Mouse (Mus musculus): ENCODE data around the gene Fam167b. TPM values are rescaled to one million over a fixed set of nuclear protein-coding genes. Genes with fewer than 3 reads are reported as not detected.
"Not testable (repeated sequence)": the region's sequence is repeated elsewhere in the genome, so short reads cannot be mapped to it uniquely, and the experiment has no call there.

The Fam167b gene
- polyA plus RNA-seq, 1 experiment: not detected

DNA sequence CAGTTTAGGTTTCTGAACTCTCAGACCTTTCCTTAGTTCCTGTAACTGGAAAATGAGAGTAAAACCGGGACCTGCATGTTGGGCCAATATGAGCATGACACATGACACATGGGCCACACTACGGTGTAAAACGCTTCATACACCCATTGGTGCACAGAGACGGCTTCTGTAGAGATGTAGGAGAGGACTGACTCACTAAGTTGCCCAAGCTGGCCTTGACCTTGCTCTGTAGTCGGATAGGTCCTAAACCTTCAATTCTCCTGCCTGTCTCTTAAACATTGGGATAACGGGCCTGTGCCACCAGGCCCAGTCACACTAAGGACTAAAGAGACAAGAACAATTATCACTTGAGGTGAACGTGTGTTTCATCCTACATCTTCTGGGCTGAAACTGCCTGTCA lies 10.0 kb downstream of the Fam167b start:
- TF ChIP-seq POLR2A (IDR thresholded peaks at IDR 0.05; ENCODE audit: low read depth, low read length) (no peak), CTCF (IDR thresholded peaks at IDR 0.05; ENCODE audit: borderline replicate concordance, insufficient read depth, low read length) (no peak)
- H3K4me3 ChIP-seq (ENCODE audit: insufficient read depth, low read length): no peak overlapping the region
- no peak overlapping the region for H3K27ac ChIP-seq (ENCODE audit: insufficient read depth, low read length)
- H3K4me1 ChIP-seq (ENCODE audit: control insufficient read depth, insufficient read depth, low read length): no peaks in the 10 kb centered on the region

GRCm38 (mm10) chr4:129565139-129565538 lies 13.2 kb downstream of the Fam167b start:
- no peak for TF ChIP-seq CTCF (IDR thresholded peaks at IDR 0.05; ENCODE audit: borderline replicate concordance, insufficient read depth, low read length)
- no peak for TF ChIP-seq POLR2A (IDR thresholded peaks at IDR 0.05; ENCODE audit: low read depth, low read length)
- H3K4me1 ChIP-seq (ENCODE audit: control insufficient read depth, insufficient read depth, low read length): no peaks in the 10 kb centered on the region
- no peak overlapping the region for H3K27ac ChIP-seq (ENCODE audit: insufficient read depth, low read length)
- H3K4me3 ChIP-seq (ENCODE audit: insufficient read depth, low read length): no peak overlapping the region

- H3K4me1 ChIP-seq (ENCODE audit: control insufficient read depth, insufficient read depth, low read length): no peaks in the 10 kb centered on the region
- TF ChIP-seq POLR2A (IDR thresholded peaks at IDR 0.05; ENCODE audit: low read depth, low read length): no peak
- TF ChIP-seq CTCF (IDR thresholded peaks at IDR 0.05; ENCODE audit: borderline replicate concordance, insufficient read depth, low read length): no peak
- no peak overlapping the region for H3K27ac ChIP-seq (ENCODE audit: insufficient read depth, low read length)
- no peak overlapping the region for H3K4me3 ChIP-seq (ENCODE audit: insufficient read depth, low read length)
Measured at GRCm38 (mm10) chr4:129563718-129564117, 14.6 kb downstream of the Fam167b start.

DNA sequence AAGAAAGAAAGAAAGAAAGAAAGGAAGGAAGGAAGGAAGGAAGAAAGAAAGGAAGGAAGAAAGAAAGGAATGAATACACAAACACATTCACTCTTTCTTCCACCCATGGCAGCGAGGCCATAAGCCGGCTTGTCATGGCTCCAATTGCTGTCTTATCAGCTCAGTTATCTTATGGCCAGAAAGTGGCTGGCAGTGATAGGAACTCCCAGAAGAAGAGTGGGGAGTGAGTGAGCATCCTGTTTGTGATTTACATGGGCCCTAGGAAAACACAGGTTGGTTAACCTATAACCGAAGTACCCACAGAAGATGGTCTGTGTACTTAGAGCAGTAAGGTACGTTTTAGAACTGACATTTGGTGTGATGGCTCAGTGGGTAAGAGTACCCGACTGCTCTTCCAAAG lies 17.2 kb downstream of the Fam167b start:
- TF ChIP-seq POLR2A (IDR thresholded peaks at IDR 0.05; ENCODE audit: low read depth, low read length): no peak
- no peak for TF ChIP-seq CTCF (IDR thresholded peaks at IDR 0.05; ENCODE audit: borderline replicate concordance, insufficient read depth, low read length)
- Histone ChIP-seq H3K4me3 (ENCODE audit: insufficient read depth, low read length) (no peak overlapping the region), H3K27ac (ENCODE audit: insufficient read depth, low read length) (no peak overlapping the region), H3K4me1 (ENCODE audit: control insufficient read depth, insufficient read depth, low read length) (no peaks in the 10 kb centered on the region)

DNA sequence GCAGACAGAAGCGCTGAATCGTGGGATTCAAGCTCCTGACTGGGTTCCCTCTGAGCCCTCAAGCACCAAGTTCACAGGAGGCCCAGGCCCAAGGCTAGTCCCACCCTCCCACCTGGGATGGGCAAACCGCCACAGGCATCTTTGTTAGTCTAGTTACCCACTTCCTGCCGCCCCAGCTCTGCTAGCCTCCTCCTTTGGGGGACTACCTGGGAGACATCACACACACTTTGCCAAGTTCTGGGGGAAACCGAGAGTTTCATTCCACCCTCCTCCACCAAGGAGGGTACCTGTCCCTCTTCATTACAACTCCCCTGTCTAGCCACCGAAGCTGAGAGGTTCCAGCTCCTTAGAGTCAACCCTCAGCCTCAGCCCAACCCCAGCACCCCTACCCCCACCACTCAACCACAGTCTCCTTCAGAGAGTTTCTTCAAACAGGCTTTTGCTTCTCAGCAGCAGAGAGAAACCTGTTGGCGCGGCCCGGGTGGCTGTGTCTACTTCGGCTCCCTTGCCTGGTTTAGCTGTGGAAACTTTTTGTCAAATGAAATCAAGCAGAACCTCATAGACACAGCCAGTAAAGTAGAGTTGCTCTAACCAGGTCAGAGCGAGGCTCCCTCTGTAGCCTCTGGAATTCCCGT lies 19.9 kb downstream of the Fam167b start:
- TF ChIP-seq POLR2A (IDR thresholded peaks at IDR 0.05; ENCODE audit: low read depth, low read length) (no peak), CTCF (IDR thresholded peaks at IDR 0.05; ENCODE audit: borderline replicate concordance, insufficient read depth, low read length) (no peak)
- Histone ChIP-seq H3K4me1 (ENCODE audit: control insufficient read depth, insufficient read depth, low read length) (no peaks in the 10 kb centered on the region), H3K27ac (ENCODE audit: insufficient read depth, low read length) (no peak overlapping the region), H3K4me3 (ENCODE audit: insufficient read depth, low read length) (no peak overlapping the region)

DNA sequence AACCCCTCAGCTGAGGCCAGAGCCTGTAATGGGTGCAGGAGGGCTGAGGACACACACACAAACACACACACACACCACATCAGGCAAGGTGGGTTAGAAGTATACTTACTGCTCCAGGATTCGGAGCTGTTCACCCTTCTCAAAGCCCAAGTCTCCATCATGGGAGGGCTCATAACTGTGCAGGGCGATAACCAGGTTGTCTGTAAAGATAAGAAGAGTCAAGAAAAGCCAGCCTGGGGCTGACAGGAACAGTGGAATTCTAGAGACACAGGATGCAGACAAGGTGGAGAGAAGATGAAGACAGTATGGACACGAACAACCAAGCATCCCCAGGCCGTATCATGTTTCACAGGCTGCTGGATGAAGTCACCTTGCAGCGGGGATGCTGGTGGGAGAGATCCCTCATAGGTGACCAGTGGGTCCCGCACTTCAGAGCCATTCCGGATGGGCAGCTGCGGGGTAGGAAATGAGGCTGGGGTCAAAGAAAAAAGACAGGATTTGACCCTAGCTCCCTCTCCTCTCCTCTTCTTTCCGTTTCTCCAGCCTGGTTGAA lies 21.0 kb downstream of the Fam167b start:
- Histone ChIP-seq H3K27ac (ENCODE audit: insufficient read depth, low read length) (no peak overlapping the region), H3K4me3 (ENCODE audit: insufficient read depth, low read length) (no peak overlapping the region), H3K4me1 (ENCODE audit: control insufficient read depth, insufficient read depth, low read length) (no peaks in the 10 kb centered on the region)
- TF ChIP-seq CTCF (IDR thresholded peaks at IDR 0.05; ENCODE audit: borderline replicate concordance, insufficient read depth, low read length) (no peak), POLR2A (IDR thresholded peaks at IDR 0.05; ENCODE audit: low read depth, low read length) (0 out of 2 replicates have a peak, but pooled peaks have one; percentile 35)

- Histone ChIP-seq H3K27ac (ENCODE audit: insufficient read depth, low read length) (no peak overlapping the region), H3K4me3 (ENCODE audit: insufficient read depth, low read length) (peak overlapping the region; percentile 1), H3K4me1 (ENCODE audit: control insufficient read depth, insufficient read depth, low read length) (no peaks in the 10 kb centered on the region)
- TF ChIP-seq CTCF (IDR thresholded peaks at IDR 0.05; ENCODE audit: borderline replicate concordance, insufficient read depth, low read length) (no peak), POLR2A (IDR thresholded peaks at IDR 0.05; ENCODE audit: low read depth, low read length) (peak; percentile 90)
Measured at GRCm38 (mm10) chr4:129556532-129557223, 21.7 kb downstream of the Fam167b start.

DNA sequence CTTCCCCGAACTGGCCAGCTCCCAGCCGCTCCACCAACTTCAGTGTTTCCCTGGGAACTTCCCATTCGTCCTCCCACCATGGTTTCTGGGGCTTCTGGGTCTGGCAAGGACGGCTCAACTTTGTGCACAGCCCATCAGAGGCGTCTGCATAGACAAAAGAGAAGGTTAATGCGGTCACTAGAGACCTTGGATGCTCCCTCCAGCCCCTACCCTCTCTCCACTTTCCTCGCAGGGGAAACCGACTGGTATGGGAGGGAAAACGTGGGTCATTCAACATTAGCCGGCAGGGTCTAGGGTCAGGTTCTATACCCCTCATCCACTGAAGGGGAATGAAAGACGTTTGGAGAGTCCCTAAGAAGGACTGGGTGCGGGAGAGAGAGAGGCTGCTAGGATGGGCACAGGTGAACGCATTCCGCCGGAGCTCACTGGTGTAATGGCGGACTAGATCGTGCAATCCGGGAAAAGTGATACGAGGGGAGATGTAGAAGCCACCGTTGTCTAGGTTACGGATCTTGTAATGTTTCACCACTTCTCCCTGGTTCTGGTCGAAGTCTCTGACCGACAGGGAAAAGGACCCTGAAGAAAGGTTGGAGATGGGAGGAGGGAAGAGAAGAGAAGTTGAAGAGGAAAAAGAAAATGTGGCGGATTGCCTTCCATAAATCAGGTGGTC lies 22.4 kb downstream of the Fam167b start:
- no peak for TF ChIP-seq POLR2A (IDR thresholded peaks at IDR 0.05; ENCODE audit: low read depth, low read length)
- TF ChIP-seq CTCF (IDR thresholded peaks at IDR 0.05; ENCODE audit: borderline replicate concordance, insufficient read depth, low read length): no peak
- Histone ChIP-seq H3K4me3 (ENCODE audit: insufficient read depth, low read length) (peak overlapping the region; percentile 48), H3K27ac (ENCODE audit: insufficient read depth, low read length) (no peak overlapping the region; the same call in 1 of the 2 replicates)

GRCm38 (mm10) chr4:129555421-129555861 lies 22.9 kb downstream of the Fam167b start:
- no peak for TF ChIP-seq POLR2A (IDR thresholded peaks at IDR 0.05; ENCODE audit: low read depth, low read length)
- peak; percentile 53; the same call in 1 of the 2 replicates for TF ChIP-seq CTCF (IDR thresholded peaks at IDR 0.05; ENCODE audit: borderline replicate concordance, insufficient read depth, low read length)
- Histone ChIP-seq H3K4me3 (ENCODE audit: insufficient read depth, low read length) (no peak overlapping the region; the same call in 1 of the 2 replicates), H3K27ac (ENCODE audit: insufficient read depth, low read length) (no peak overlapping the region), H3K4me1 (ENCODE audit: control insufficient read depth, insufficient read depth, low read length) (no peaks in the 10 kb centered on the region)

More for the DNA sequence above, 22.4 kb downstream of the Fam167b start:
- no peaks in the 10 kb centered on the region for H3K4me1 ChIP-seq (ENCODE audit: control insufficient read depth, insufficient read depth, low read length)

- not testable (repeated sequence) for H3K4me1 ChIP-seq (ENCODE audit: control insufficient read depth, insufficient read depth, low read length); H3K27ac ChIP-seq (ENCODE audit: insufficient read depth, low read length); H3K4me3 ChIP-seq (ENCODE audit: insufficient read depth, low read length)
Measured at GRCm38 (mm10) chr4:129554512-129554911, 23.8 kb downstream of the Fam167b start.
